Mouse (Mus musculus): ENCODE results near the gene Efcc1. TPM values are rescaled to one million over a fixed set of nuclear protein-coding genes. Genes with fewer than 3 reads are reported as not detected.

The Efcc1 gene
- polyA plus RNA-seq, 1 experiment from 2014 or later = 0.61 TPM

DNA sequence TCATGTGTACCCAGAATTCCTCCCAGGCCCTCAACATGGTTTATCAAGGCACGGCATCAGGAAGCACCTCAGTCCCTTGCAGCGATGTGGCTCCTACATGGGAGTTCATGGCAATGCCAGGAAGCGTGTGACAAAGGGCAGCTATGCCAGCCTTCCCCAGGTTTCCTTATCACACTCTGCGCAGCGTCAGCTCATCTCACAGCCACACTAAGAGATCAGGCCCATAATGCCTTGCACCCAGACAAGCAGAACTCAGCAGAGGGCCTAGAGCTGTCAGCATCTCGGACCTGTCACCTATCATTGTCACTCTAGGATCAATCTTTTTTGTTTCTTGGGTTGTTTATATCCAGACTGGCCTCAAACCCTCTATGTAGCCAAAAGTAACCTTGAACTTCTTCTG lies 68.9 kb downstream of the Efcc1 start:
- no peak for DNase-seq (ENCODE audit: low spot score)
- Histone ChIP-seq H3K36me3 (replicated peaks) (0 out of 2 replicates have a peak, but pooled peaks cover 2% of the 10 kb centered on the region), H3K4me1 (0 out of 2 replicates have a peak, but pooled peaks cover 7% of the 10 kb centered on the region), H3K9me3 (no peaks in the 10 kb centered on the region), H3K27me3 (replicated peaks; ENCODE audit: low read depth, poor library complexity, severe bottlenecking) (no peaks in the 10 kb centered on the region), H3K4me3 (no peak overlapping the region), H3K27ac (replicated peaks) (no peak overlapping the region)
- whole genome bisulfite sequencing = 88% methylated on average over 6 of the region's 6 CpGs

DNA sequence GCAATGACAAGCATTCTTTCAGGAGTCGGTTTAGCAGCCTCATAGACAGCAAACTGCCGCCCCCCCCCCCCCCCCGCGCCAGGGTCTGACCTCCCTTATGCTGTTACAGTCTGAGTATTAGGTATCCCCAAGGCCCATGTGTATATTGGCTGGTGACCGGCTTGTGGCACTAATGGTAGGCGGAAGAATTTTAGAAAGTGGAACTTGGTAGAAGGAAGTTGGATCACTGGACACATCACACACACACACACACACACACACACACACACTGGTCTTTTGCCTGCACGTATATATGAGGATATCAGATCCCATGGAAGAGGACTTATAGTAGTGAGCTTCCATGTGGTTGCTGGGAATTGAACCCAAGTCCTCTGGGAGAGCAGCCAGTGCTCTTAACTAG lies 71.8 kb downstream of the Efcc1 start:
- 0 out of 2 replicates have a peak, but pooled peaks cover 4% of the 10 kb centered on the region for H3K4me1 ChIP-seq
- no peak for DNase-seq (ENCODE audit: low spot score)
- WGBS = 83% methylated on average over 7 of the region's 7 CpGs

DNA sequence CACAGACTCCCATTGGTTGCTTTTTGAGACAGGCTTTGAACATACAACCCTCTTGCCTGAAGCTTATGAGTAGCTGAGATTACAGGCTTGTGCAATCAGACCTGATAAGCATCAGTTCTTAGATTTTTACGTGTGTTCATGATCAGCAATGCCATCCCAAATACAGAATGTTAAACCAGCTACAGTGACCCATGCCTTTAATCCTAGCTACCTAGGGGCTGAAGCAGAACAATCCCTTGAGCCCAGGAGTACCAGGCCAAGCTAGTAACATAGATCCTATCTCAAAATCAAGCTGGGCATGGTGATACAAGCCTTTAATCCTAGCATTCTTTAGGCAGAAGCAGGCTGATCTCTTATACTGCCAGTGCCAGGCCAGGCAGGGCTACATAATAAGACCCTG lies 73.4 kb downstream of the Efcc1 start:
- no peak for DNase-seq (ENCODE audit: low spot score)
- Histone ChIP-seq H3K4me1 (0 out of 2 replicates have a peak, but pooled peaks cover 4% of the 10 kb centered on the region), H3K27me3 (replicated peaks; ENCODE audit: low read depth, poor library complexity, severe bottlenecking) (no peaks in the 10 kb centered on the region), H3K9me3 (no peaks in the 10 kb centered on the region), H3K27ac (replicated peaks) (no peak overlapping the region), H3K36me3 (replicated peaks) (0 out of 2 replicates have a peak, but pooled peaks cover 6% of the 10 kb centered on the region), H3K4me3 (no peak overlapping the region)
- 87% methylated on average over 1 of the region's 1 CpGs for WGBS

More for the DNA sequence above, 71.8 kb downstream of the Efcc1 start:
- Histone ChIP-seq H3K27me3 (replicated peaks; ENCODE audit: low read depth, poor library complexity, severe bottlenecking) (no peaks in the 10 kb centered on the region), H3K4me3 (no peak overlapping the region), H3K36me3 (replicated peaks) (0 out of 2 replicates have a peak, but pooled peaks cover 6% of the 10 kb centered on the region), H3K9me3 (no peaks in the 10 kb centered on the region), H3K27ac (replicated peaks) (no peak overlapping the region)

DNA sequence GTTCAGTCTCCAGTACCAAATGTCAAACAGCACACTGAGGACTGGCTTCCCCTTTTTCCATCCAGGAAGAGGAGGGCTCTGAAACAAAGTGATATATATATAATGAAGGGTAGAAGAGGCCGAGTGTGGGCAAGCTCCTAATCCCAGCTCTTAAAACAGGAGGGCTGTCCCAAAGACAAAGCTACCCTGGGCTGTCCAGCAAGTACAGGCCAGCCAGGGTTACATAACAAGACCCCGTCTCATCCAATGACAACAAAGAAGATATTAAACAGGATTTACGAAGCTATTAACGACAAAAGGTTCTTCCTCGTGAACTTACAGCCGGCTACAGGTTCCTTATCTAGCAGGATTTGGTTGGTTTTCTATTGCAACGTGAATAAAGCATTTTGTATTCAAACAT lies 74.2 kb downstream of the Efcc1 start:
- Histone ChIP-seq H3K36me3 (replicated peaks) (0 out of 2 replicates have a peak, but pooled peaks cover 6% of the 10 kb centered on the region), H3K4me1 (0 out of 2 replicates have a peak, but pooled peaks cover 8% of the 10 kb centered on the region), H3K4me3 (no peak overlapping the region), H3K9me3 (no peaks in the 10 kb centered on the region), H3K27me3 (replicated peaks; ENCODE audit: low read depth, poor library complexity, severe bottlenecking) (peaks cover 6% of the 10 kb centered on the region), H3K27ac (replicated peaks) (no peak overlapping the region)
- 85% methylated on average over 7 of the region's 7 CpGs for WGBS
- no peak for DNase-seq (ENCODE audit: low spot score)

DNA sequence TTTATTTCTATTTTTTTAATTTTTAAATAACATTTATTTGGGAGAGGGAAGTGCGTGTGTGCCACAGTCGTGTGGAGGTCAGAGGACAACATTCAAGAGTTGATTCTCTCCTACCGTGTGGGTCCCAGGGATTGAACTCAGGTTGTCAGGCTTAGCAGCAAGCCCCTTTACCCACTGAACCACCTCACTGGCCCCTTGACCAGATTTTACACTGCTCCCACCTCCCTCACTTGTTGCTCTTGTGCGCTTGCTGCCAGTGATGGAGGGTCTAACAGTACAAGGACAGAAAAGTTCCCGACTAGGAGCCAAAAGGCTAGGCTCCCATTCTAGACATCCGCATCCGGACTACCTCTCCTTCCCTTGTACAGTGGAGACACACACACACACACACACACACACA lies 74.8 kb downstream of the Efcc1 start:
- Histone ChIP-seq H3K4me1 (peaks cover 11% of the 10 kb centered on the region), H3K9me3 (no peaks in the 10 kb centered on the region), H3K4me3 (no peak overlapping the region), H3K27me3 (replicated peaks; ENCODE audit: low read depth, poor library complexity, severe bottlenecking) (peaks cover 11% of the 10 kb centered on the region), H3K36me3 (replicated peaks) (0 out of 2 replicates have a peak, but pooled peaks cover 6% of the 10 kb centered on the region), H3K27ac (replicated peaks) (no peak overlapping the region)
- WGBS = 91% methylated on average over 7 of the region's 7 CpGs
- no peak for DNase-seq (ENCODE audit: low spot score)

Other genes starting within 250 kb of the Efcc1 start
- gene Arhgap25, start 197.6 kb upstream of the Efcc1 start, polyA plus RNA-seq (2016; fragmentation: Nextera tagmentation; extraction: Ambion mirVana) = 3.2 and 3.4 TPM in 2 replicates
- gene Prokr1, start 140.1 kb upstream of the Efcc1 start, polyA plus RNA-seq (2016; fragmentation: Nextera tagmentation; extraction: Ambion mirVana) = 0.87 and 1.2 TPM in 2 replicates
- 12.9 and 13.1 TPM in 2 replicates for gene Aplf, start 58.7 kb upstream of the Efcc1 start, polyA plus RNA-seq (2016; fragmentation: Nextera tagmentation; extraction: Ambion mirVana)
- gene Gp9, start 47.2 kb downstream of the Efcc1 start, polyA plus RNA-seq (2016; fragmentation: Nextera tagmentation; extraction: Ambion mirVana) = 2.6 TPM in 2 replicates
- gene Rab43, start 81.3 kb downstream of the Efcc1 start, polyA plus RNA-seq (2016; fragmentation: Nextera tagmentation; extraction: Ambion mirVana) = 4.1 and 5.5 TPM in 2 replicates
- gene Gm45140, start 104.9 kb downstream of the Efcc1 start, polyA plus RNA-seq (2016; fragmentation: Nextera tagmentation; extraction: Ambion mirVana) = 2.8 and 3.2 TPM in 2 replicates
- gene Isy1, start 107.9 kb downstream of the Efcc1 start, polyA plus RNA-seq (2016; fragmentation: Nextera tagmentation; extraction: Ambion mirVana) = 69.4 and 69.8 TPM in 2 replicates
- 1,409 and 1,454 TPM in 2 replicates for gene Cnbp, start 120.2 kb downstream of the Efcc1 start, polyA plus RNA-seq (2016; fragmentation: Nextera tagmentation; extraction: Ambion mirVana)
- 157 and 159 TPM in 2 replicates for gene Copg1, start 156.9 kb downstream of the Efcc1 start, polyA plus RNA-seq (2016; fragmentation: Nextera tagmentation; extraction: Ambion mirVana)
- 64.0 and 67.1 TPM in 2 replicates for gene Hmces, start 183.1 kb downstream of the Efcc1 start, polyA plus RNA-seq (2016; fragmentation: Nextera tagmentation; extraction: Ambion mirVana)

All from embryonic facial prominence, embryonic 10.5 days (tissue).